Mouse (Mus musculus): Measurements from ENCODE around the gene Olfr206. TPM values are rescaled to one million over a fixed set of nuclear protein-coding genes. Genes with fewer than 3 reads are reported as not detected.

The Olfr206 gene
- total and polyA plus RNA-seq, 2 experiments: not detected

DNA sequence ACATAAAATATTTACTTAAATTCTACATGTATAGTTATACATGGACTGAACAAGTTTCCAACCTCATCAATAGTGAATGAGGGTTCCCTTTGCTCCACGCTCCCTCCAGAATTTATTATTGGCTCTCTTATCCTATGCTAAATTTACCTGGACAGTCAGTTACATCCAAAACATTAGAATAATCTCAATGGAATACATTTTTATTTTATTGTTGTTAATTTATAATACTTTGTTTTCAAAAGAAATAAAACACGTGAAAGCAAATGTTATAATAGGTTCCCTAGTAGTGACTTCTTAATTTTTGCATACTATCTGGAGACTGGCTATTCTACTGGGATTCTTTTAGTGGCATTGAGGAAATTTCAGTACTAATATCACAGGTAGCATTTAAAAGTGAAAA lies 50.5 kb downstream of the Olfr206 start, which contains the start of gene Olfr203:
TSS of gene Olfr203 (plus strand) at position 301 of the 400 bp plus-strand sequence.
- TF ChIP-seq POLR2A (IDR thresholded peaks at IDR 0.05; ENCODE audit: extremely low read depth, insufficient read depth, low read length) (no peak), CTCF (IDR thresholded peaks at IDR 0.05; ENCODE audit: low read depth, low read length) (no peak)
- no peak within 1 kb of the TSS for H3K9ac ChIP-seq (ENCODE audit: low read depth, low read length)

More for the DNA sequence above, 50.5 kb downstream of the Olfr206 start, which contains the start of gene Olfr203:
- H3K4me3 ChIP-seq (ENCODE audit: insufficient read depth, low read depth, low read length): no peak within 1 kb of the TSS
- no peaks in the 10 kb centered on the region for H3K36me3 ChIP-seq (ENCODE audit: control insufficient read depth, insufficient read depth, low read length)
- DNase-seq (ENCODE audit: extremely low read depth, low read depth, low spot score): no peak
- no peaks in the 10 kb centered on the region for H3K27me3 ChIP-seq (ENCODE audit: control insufficient read depth, insufficient read depth, low read length)
- no peaks in the 10 kb centered on the region for H3K79me2 ChIP-seq (ENCODE audit: control insufficient read depth, insufficient read depth, low read length)
- 84% methylated on average over 2 of the region's 2 CpGs for WGBS
- no peaks in the 10 kb centered on the region for H3K4me1 ChIP-seq (ENCODE audit: control insufficient read depth, insufficient read depth, low read length)
- no peak within 1 kb of the TSS for H3K27ac ChIP-seq (replicated peaks; ENCODE audit: insufficient read depth, low read depth, low read length)

Other genes with a start within 250 kb of the Olfr206 start
- gene Olfr193, start 237.4 kb downstream of the Olfr206 start, total RNA-seq (2014; rRNA removed): not detected in 2 replicates
- not detected in 2 replicates for gene Olfr193, start 237.4 kb downstream of the Olfr206 start, polyA plus RNA-seq (2012; rRNA removed)
- gene Olfr194, start 228.2 kb downstream of the Olfr206 start, total RNA-seq (2014; rRNA removed): not detected in 2 replicates
- gene Olfr194, start 228.2 kb downstream of the Olfr206 start, polyA plus RNA-seq (2012; rRNA removed): not detected in 2 replicates
- gene Olfr195, start 202.2 kb downstream of the Olfr206 start, total RNA-seq (2014; rRNA removed): not detected in 2 replicates
- gene Olfr195, start 202.2 kb downstream of the Olfr206 start, polyA plus RNA-seq (2012; rRNA removed): not detected in 2 replicates
- gene Olfr196, start 178.8 kb downstream of the Olfr206 start, total RNA-seq (2014; rRNA removed): not detected in 2 replicates
- not detected in 2 replicates for gene Olfr196, start 178.8 kb downstream of the Olfr206 start, polyA plus RNA-seq (2012; rRNA removed)
- not detected in 2 replicates for gene Olfr198, start 145.7 kb downstream of the Olfr206 start, total RNA-seq (2014; rRNA removed)
- not detected in 2 replicates for gene Olfr198, start 145.7 kb downstream of the Olfr206 start, polyA plus RNA-seq (2012; rRNA removed)
- not detected in 2 replicates for gene Olfr199, start 129.5 kb downstream of the Olfr206 start, total RNA-seq (2014; rRNA removed)
- gene Olfr199, start 129.5 kb downstream of the Olfr206 start, polyA plus RNA-seq (2012; rRNA removed): not detected in 2 replicates
- gene Olfr201, start 76.6 kb downstream of the Olfr206 start, total RNA-seq (2014; rRNA removed): not detected in 2 replicates
- not detected in 2 replicates for gene Olfr201, start 76.6 kb downstream of the Olfr206 start, polyA plus RNA-seq (2012; rRNA removed)
- gene Olfr202, start 62.5 kb downstream of the Olfr206 start, total RNA-seq (2014; rRNA removed): not detected in 2 replicates
- not detected in 2 replicates for gene Olfr202, start 62.5 kb downstream of the Olfr206 start, polyA plus RNA-seq (2012; rRNA removed)
- not detected in 2 replicates for gene Olfr203, start 50.4 kb downstream of the Olfr206 start, total RNA-seq (2014; rRNA removed)
- not detected in 2 replicates for gene Olfr203, start 50.4 kb downstream of the Olfr206 start, polyA plus RNA-seq (2012; rRNA removed)
- not detected in 2 replicates for gene Olfr204, start 31.0 kb downstream of the Olfr206 start, total RNA-seq (2014; rRNA removed)
- gene Olfr204, start 31.0 kb downstream of the Olfr206 start, polyA plus RNA-seq (2012; rRNA removed): not detected in 2 replicates
- gene Olfr205, start 18.1 kb downstream of the Olfr206 start, total RNA-seq (2014; rRNA removed): not detected in 2 replicates
- gene Olfr205, start 18.1 kb downstream of the Olfr206 start, polyA plus RNA-seq (2012; rRNA removed): not detected in 2 replicates
- not detected in 2 replicates for gene Olfr209, start 14.7 kb upstream of the Olfr206 start, total RNA-seq (2014; rRNA removed)
- not detected in 2 replicates for gene Olfr209, start 14.7 kb upstream of the Olfr206 start, polyA plus RNA-seq (2012; rRNA removed)
- gene Gabrr3, start 58.1 kb upstream of the Olfr206 start, total RNA-seq (2014; rRNA removed): not detected in 2 replicates
- not detected in 2 replicates for gene Gabrr3, start 58.1 kb upstream of the Olfr206 start, polyA plus RNA-seq (2012; rRNA removed)
- 11.8 and 14.2 TPM in 2 replicates for gene Riox2, start 122.5 kb upstream of the Olfr206 start, total RNA-seq (2014; rRNA removed)
- 4.4 and 5.1 TPM in 2 replicates for gene Riox2, start 122.5 kb upstream of the Olfr206 start, polyA plus RNA-seq (2012; rRNA removed)